Mouse (Mus musculus): ENCODE results near the gene Atp2b1. TPM values are rescaled to one million over a fixed set of nuclear protein-coding genes. Genes with fewer than 3 reads are reported as not detected.
A peak's percentile ranks its signal among the peaks of the same experiment; 100 is the strongest.

Atp2b1 gene
- total RNA-seq, 2 experiments from 2014 or later: 686 to 742 TPM

DNA sequence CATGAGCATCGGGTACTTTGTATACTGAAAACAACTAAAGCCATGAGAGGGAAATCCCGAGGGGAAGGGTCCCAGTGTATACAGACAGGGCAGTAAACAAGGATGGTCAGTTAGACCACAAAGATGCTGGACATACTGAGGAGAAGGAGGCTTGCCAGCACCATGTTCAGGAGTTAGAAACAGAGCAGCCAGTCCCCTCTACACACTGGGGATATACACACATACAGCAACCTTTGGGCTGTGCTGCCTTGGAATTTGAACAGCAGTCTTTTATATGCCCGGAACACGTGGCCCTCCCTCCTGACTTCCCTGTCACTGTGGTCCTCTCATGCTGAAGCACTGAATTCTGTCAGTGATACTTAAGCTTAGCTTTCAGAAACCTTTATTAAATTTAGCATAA lies 10.9 kb downstream of the Atp2b1 start:
- H3K4me3 ChIP-seq: no peak overlapping the region
- intact Hi-C loops (cut with DNase I): no loop called here
- no peak for DNase-seq (ENCODE audit: extremely low spot score in 1 of 2, low spot score in 2 of 2)
- no peak for TF ChIP-seq CTCF (IDR thresholded peaks at IDR 0.05)
- H3K27ac ChIP-seq: no peak overlapping the region

DNA sequence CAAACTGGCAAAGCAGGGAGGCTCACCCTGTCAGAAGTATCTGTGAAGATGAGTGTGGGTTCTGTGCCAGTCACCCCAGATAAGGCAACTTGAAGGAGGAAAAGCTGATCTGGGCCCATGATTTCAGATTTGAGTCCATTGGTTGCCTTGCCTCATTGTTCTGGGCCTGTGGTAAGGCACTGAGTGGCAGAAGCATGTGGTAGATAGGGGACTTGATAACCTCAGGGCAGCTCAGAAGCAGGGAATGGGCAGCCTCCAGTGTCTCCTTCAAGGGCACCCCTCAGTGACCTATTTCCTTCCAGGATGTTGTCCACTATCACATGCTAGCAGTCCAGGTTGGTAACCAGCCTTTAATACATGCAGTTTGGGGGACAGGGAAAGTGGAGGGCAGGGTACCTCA lies 12.8 kb downstream of the Atp2b1 start:
- intact Hi-C loops (cut with DNase I): no loop called here
- Histone ChIP-seq H3K27ac (no peak overlapping the region), H3K4me3 (no peak overlapping the region)
- no peak for TF ChIP-seq CTCF (IDR thresholded peaks at IDR 0.05)
- DNase-seq (ENCODE audit: extremely low spot score in 1 of 2, low spot score in 2 of 2): no peak

DNA sequence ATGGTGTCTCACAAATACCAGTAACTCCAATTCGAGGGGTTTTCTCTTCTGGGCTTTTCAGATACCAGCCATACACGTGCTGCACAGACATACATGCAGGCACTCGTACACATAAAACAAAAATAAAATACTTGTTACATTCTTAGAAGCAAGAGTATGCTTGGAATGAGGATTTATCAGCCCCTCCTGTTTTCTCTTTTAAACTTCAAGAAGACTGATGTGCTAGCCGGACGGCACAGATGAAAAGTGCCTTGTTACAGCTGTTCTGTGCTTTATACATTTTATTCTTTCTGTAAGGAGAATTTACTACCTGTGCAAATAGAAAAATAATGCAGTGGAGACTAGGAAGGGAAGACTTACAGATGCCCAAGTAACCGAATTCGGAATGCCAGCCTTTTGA lies 15.2 kb downstream of the Atp2b1 start:
- Histone ChIP-seq H3K27ac (no peak overlapping the region), H3K4me3 (no peak overlapping the region)
- DNase-seq (ENCODE audit: extremely low spot score in 1 of 2, low spot score in 2 of 2): no peak
- TF ChIP-seq CTCF (IDR thresholded peaks at IDR 0.05): no peak
- intact Hi-C loops (cut with DNase I): no loop called here

DNA sequence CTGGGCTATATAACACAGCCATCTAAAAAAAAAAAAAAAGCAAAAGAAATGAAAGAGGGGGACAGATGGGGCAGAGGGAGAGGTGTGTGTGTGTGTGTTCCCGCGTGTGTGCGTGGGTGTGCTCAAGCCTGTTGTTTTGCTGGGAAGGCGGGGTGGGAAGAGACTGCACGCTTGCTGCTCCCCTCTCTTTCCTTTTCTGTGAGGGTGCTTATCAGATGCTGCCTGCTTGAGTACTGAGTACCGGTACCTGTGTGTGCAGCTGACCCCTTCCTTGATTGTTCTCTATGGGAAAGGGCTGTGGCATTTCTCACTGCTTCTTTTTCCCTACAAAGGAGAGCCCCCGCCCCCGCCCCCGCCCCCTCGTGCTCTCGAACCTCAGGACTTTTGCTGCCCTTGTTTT lies 15.9 kb downstream of the Atp2b1 start:
- H3K27ac ChIP-seq: no peak overlapping the region
- no peak for DNase-seq (ENCODE audit: extremely low spot score in 1 of 2, low spot score in 2 of 2)
- no peak overlapping the region for H3K4me3 ChIP-seq
- TF ChIP-seq CTCF (IDR thresholded peaks at IDR 0.05): no peak
- intact Hi-C loops (cut with DNase I): no loop called here

DNA sequence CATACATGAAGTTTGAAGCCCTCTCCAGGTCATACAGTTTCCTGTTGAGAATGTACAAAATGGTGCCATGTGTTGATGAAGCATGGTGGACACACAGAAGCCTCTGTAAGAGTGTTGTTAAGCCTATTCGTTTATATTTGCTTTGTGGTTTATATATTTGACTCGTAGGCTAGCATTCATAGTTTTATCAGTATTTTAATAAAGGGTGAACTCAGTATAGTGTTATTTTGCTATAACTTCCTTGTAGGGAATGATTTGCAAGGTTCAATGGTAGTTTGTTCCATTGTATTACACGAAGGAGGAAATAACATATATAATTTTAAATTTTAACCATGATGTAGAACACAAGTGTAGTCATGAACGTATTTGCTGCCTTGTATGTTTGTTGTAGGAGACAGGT lies 25.9 kb downstream of the Atp2b1 start:
- no peak overlapping the region for H3K4me3 ChIP-seq
- no peak for TF ChIP-seq CTCF (IDR thresholded peaks at IDR 0.05)
- DNase-seq (ENCODE audit: extremely low spot score in 1 of 2, low spot score in 2 of 2): no peak
- no peak overlapping the region for H3K27ac ChIP-seq
- intact Hi-C loops (cut with DNase I): no loop called here

DNA sequence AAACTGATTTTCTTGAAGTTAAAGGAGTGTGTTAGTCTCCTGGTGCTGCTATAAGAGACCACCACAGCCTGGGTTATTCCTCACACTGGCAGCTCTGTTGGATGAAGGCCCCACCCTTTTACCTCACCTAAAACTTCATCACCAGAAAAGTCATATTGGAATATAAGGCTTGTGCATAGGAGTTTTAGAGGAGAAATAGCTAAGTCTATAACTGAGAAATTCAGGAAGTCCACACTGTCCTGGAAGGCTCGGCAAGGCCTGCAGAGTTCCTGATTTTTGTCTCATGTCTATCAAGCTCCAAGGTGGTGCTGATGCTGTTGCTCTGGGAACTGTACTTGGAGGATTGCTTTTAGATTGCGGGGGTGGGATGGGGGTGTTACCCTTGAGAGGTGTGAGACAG lies 26.6 kb downstream of the Atp2b1 start:
- TF ChIP-seq CTCF (IDR thresholded peaks at IDR 0.05): no peak
- intact Hi-C loops (cut with DNase I): no loop called here
- DNase-seq (ENCODE audit: extremely low spot score in 1 of 2, low spot score in 2 of 2): no peak

DNA sequence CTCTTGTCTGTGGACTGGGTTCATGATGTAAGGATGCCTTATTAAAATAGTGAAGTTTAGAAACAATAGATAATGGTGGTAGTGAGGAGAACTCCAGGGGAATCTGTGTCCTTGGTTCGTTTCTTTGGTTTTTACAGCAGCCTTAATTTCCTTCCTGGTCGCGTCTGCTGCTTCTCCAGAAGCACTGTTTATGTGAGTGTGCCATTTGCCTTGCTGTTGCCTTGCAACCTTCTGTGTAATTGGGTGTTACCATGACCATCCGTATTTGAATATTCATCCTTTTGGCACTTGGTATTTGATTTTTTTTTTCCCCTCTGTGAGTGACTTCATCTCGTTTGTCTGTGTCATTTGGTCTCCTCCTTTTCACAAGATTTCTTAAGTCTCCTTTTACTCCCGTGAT lies 27.8 kb downstream of the Atp2b1 start:
- Histone ChIP-seq H3K4me3 (no peak overlapping the region), H3K27ac (peak overlapping the region; percentile 44)
- no peak for DNase-seq (ENCODE audit: extremely low spot score in 1 of 2, low spot score in 2 of 2)
- intact Hi-C loops (cut with DNase I): no loop called here
- no peak for TF ChIP-seq CTCF (IDR thresholded peaks at IDR 0.05)

More for the DNA sequence above, 26.6 kb downstream of the Atp2b1 start:
- no peak overlapping the region for H3K27ac ChIP-seq
- H3K4me3 ChIP-seq: no peak overlapping the region

DNA sequence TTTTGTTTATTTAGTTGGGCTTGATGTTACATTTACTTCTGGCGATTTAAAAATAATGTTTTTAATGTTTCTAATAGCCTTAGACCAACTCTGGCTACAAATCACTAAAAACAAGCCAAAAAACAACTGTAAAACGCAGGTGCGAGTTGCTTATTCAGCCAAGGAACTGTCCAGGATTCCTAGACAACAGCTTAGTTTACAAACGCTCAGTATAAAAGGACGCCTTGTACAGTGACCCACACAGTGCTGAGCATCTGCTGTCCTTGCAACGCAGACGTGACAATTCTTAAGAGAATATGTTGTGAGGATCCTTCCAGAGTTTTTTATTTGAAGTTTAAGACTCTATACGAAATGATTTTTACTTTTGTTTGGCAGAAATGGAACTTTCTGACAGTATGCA lies 28.8 kb downstream of the Atp2b1 start:
- intact Hi-C loops (cut with DNase I): no loop called here
- no peak overlapping the region for H3K27ac ChIP-seq
- no peak for TF ChIP-seq CTCF (IDR thresholded peaks at IDR 0.05)
- DNase-seq (ENCODE audit: extremely low spot score in 1 of 2, low spot score in 2 of 2): no peak
- H3K4me3 ChIP-seq: no peak overlapping the region

DNA sequence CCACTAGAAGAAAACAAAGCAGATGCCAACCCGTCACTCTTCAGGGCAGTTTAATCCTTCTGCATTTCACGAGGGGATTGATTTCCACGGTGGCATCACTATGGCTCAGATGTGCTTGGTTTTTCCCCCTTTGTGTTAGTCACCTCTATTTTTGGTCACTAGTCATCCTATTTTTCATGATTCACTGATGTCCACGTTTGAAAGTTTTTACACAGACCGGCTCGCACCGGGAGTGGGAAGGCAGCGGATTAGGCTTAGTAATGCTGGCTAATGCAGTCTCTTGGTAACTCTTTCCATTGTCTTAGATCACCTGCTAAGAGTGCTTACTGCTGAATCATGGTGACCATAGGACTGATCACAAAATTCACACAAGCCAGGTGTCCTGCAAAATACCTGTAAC lies 29.7 kb downstream of the Atp2b1 start:
- Histone ChIP-seq H3K27ac (no peak overlapping the region), H3K4me3 (no peak overlapping the region)
- intact Hi-C loops (cut with DNase I): no loop called here
- peak in 1 of 2 experiments; percentile 9 for DNase-seq (ENCODE audit: extremely low spot score in 1 of 2, low spot score in 2 of 2)
- TF ChIP-seq CTCF (IDR thresholded peaks at IDR 0.05): no peak

DNA sequence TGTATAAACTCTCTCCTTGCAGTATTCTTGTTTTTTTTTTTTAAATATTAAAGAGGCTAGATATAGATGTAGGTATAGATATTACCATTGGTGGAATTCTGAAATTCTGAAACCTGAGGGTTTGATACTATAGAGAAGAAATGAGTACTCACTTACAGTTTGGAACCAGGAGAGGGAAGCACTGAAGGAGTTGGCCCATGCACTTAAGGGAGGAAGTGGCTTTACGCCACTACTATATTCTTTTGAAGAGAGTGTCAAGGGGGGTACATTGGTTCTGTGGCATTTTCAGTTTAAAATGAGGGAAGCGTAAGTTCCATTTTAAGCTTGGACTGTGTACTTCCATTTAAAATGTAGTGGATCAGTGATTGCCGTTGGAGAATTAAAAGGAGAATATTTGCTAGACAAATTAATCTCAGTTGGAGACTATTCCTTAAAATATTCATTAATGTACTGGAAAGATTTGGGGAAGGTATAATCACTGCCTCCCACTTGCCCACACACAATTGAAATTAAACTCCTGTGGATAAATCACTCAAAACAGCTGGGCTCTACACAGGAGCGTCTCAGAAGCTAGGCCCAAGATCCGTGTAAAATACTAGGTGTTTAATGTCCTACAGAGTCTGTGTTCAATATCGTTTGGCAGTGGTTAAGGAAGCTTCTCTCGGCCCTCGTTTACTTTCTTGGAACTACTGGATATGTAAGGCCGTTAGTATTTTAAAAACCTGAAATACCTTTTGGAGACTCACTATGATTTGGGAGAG lies 32.0 kb downstream of the Atp2b1 start:
- Histone ChIP-seq H3K4me3 (no peak overlapping the region), H3K27ac (no peak overlapping the region)
- intact Hi-C loops (cut with DNase I): no loop called here
- no peak; the same call in 1 of the 2 replicates for TF ChIP-seq CTCF (IDR thresholded peaks at IDR 0.05)
- DNase-seq (ENCODE audit: extremely low spot score in 1 of 2, low spot score in 2 of 2): no peak

DNA sequence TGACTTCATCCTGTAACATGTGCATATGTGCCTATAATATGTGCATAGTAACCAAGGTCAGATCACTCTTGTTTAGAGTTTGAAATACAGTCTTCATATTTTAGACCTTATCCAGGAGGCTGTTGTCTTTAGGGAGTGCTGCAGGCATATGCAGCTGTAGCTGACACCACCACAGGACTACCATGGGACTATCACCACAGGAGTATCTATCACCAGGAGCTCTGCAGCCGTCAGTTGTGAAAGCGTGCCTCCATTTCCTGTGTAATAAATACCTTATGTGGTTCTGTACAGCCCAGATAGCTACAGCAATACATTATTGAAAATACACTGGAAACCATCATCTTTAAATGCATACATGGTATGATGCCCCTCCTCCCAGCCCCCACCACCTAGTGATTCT lies 33.0 kb downstream of the Atp2b1 start:
- TF ChIP-seq CTCF (IDR thresholded peaks at IDR 0.05): no peak
- H3K4me3 ChIP-seq: no peak overlapping the region
- intact Hi-C loops (cut with DNase I): no loop called here
- H3K27ac ChIP-seq: peak overlapping the region; percentile 47; the same call in 1 of the 2 replicates
- DNase-seq (ENCODE audit: extremely low spot score in 1 of 2, low spot score in 2 of 2): peak in 1 of 2 experiments; percentile 10

DNA sequence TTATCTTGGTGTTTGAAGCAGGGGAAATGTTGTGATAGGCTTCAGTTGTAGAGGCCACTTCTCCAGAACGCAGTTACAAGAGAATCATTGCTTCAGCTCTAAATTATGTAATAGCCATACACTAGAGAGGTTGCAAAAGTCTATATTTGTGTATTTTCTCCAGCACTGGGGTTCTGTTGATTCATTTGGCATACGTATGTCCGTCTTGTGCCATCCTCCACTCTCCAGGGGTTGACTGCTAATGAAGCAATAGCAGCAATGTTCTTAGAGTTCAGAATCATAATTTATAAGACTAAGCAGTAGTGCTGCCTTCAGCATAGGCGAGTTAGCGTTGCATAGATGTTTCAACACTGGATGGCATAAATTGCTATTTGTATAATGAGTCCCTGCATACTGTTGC lies 33.9 kb downstream of the Atp2b1 start:
- TF ChIP-seq CTCF (IDR thresholded peaks at IDR 0.05): no peak
- Histone ChIP-seq H3K4me3 (no peak overlapping the region), H3K27ac (peak overlapping the region; percentile 24)
- intact Hi-C loops (cut with DNase I): no loop called here
- no peak for DNase-seq (ENCODE audit: extremely low spot score in 1 of 2, low spot score in 2 of 2)

DNA sequence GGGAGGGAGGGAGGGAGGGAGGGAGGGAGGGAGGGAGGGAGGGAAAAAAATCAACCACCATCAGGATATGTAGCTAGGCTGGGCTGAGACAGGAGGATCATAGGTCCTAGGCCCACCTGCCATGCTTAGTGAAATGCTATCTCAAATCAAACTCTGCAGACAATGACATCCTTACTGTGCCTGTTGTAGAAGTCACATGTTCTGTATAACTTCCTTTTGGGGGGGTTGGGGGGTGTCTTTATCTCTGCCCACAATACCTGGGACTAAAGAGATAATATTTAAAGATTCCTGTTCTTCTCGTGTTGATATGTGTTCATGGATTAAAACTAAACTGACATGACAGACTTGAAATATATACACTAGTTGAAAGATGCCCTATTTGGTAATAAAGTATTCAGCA lies 35.5 kb downstream of the Atp2b1 start:
- no peak for DNase-seq (ENCODE audit: extremely low spot score in 1 of 2, low spot score in 2 of 2)
- intact Hi-C loops (cut with DNase I): no loop called here
- Histone ChIP-seq H3K27ac (no peak overlapping the region), H3K4me3 (no peak overlapping the region)
- no peak for TF ChIP-seq CTCF (IDR thresholded peaks at IDR 0.05)
